In the genomic region with DNA sequence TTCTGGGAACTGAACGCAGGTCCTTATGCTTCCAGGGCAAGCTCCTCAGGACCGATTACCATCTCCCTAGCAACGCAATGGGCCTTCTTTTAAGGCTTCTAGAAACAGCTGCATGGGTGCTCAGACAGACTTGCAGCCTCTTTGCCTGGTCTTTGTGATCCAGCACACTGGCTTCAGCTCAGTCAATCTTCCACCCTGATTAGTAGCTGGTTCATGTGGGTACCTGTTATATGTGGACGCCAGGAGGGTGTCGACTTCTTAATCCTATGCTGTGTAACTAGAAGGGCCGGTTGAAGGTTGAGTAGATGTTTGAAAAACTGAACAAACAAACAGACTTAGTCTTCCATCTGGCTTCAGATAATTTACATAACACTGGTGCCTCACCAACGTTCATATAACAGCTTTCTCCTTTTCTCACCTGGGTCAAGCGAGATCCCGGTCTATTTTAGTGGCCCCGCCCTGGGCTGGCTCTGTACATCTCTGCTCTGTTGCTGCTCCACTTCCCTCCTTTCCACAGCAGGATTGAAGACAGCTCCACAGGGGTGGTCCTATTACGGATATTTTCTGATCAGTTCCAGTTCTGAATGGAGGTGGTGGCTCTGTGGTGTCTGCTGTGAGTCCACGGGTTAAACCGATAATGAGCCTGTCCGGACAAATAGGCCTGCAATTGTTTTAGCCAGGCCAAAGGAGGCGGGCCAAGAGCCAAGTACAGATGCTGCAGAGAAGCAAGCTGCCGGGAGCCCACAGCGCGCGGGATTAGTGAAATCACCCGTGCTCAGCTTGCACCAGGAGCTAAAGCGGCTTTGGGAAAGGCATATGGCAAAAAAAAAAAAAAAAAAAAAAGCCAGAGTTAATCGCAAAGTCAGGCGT, we compare ENCODE assay signal across 9 mouse cellular contexts.
DNase-seq lines count a peak whose midpoint lies in the region; ATAC-seq and TF ChIP-seq lines count a peak whose summit lies in the region.
"Had no signal": no experiment of that assay in that cellular context is flagged by ENCODE, and none has a peak within 500 bp of the region (broad histone marks: within the 10 kb centered on the region; RNA-seq: fewer than 3 reads in every experiment).

No protein-coding gene starts in this region.

- no peak overlapping the region for H3K27ac ChIP-seq in gastrocnemius, adult 2 months
- peak overlapping the region; percentile 55; the same call in 1 of the 2 replicates for H3K27ac ChIP-seq in embryonic facial prominence, embryonic 14.5 days (replicated peaks; ENCODE audit: low read depth, low read length)
- H3K27ac ChIP-seq in hindbrain, embryonic 12.5 days: peak overlapping the region; percentile 64
- no peak overlapping the region; the same call in 1 of the 2 replicates for H3K27ac ChIP-seq in limb, embryonic 15.5 days
- H3K27ac ChIP-seq in stomach, embryonic 16.5 days (ENCODE audit: low read length): no peak overlapping the region

- no peaks in the 10 kb centered on the region for H3K36me3 ChIP-seq in embryonic facial prominence, embryonic 14.5 days (ENCODE audit: control insufficient read depth, insufficient read depth, low read length)
- H3K36me3 ChIP-seq in hindbrain, embryonic 12.5 days: no peaks in the 10 kb centered on the region
- no peaks in the 10 kb centered on the region for H3K36me3 ChIP-seq in limb, embryonic 15.5 days
- H3K36me3 ChIP-seq in stomach, embryonic 16.5 days (ENCODE audit: control insufficient read depth, insufficient read depth, low read length): no peaks in the 10 kb centered on the region

- WGBS in embryonic facial prominence, embryonic 14.5 days: 39% methylated on average over 22 of the region's 23 CpGs
- WGBS in hindbrain, embryonic 12.5 days: 37% methylated on average over 23 of the region's 23 CpGs
- WGBS in limb, embryonic 15.5 days: 41% methylated on average over 23 of the region's 23 CpGs
- 47% methylated on average over 23 of the region's 23 CpGs for WGBS in stomach, embryonic 16.5 days

- peak overlapping the region; percentile 48 for H3K4me2 ChIP-seq in embryonic facial prominence, embryonic 14.5 days (ENCODE audit: low read depth, low read length)
- H3K4me2 ChIP-seq in hindbrain, embryonic 12.5 days (replicated peaks): peak overlapping the region; percentile 27; the same call in 1 of the 2 replicates
- H3K4me2 ChIP-seq in limb, embryonic 15.5 days: peak overlapping the region; percentile 35
- H3K4me2 ChIP-seq in stomach, embryonic 16.5 days (ENCODE audit: low read depth, low read length): peak overlapping the region; percentile 8; the same call in 1 of the 2 replicates

- no peak for TF ChIP-seq CTCF in gastrocnemius, adult 2 months (IDR thresholded peaks at IDR 0.05)

- DNase-seq in gastrocnemius, adult 2 months: peak; percentile 37
- DNase-seq in gastrocnemius, adult 18-20 months (ENCODE audit: low spot score): no peak
- DNase-seq in WW6 (ENCODE audit: low read depth, low spot score): peak; percentile 13
- peak; percentile 88 for DNase-seq in embryonic facial prominence, embryonic 14.5 days (ENCODE audit: low spot score)
- DNase-seq in yolk sac, embryonic 10.5 days (ENCODE audit: low spot score): no peak

- H3K9me3 ChIP-seq in embryonic facial prominence, embryonic 14.5 days (ENCODE audit: control insufficient read depth, low read length): no peaks in the 10 kb centered on the region
- no peaks in the 10 kb centered on the region for H3K9me3 ChIP-seq in hindbrain, embryonic 12.5 days (replicated peaks)
- H3K9me3 ChIP-seq in limb, embryonic 15.5 days: no peaks in the 10 kb centered on the region
- no peaks in the 10 kb centered on the region for H3K9me3 ChIP-seq in stomach, embryonic 16.5 days (replicated peaks; ENCODE audit: control insufficient read depth, low read length)
- H3K9me3 ChIP-seq: megakaryocyte, embryonic 14.5 days had no signal

- intact Hi-C loops in gastrocnemius, adult 2 months (cut with DNase I): no loop called here

- peak overlapping the region; percentile 23; the same call in 1 of the 2 replicates for H3K4me3 ChIP-seq in gastrocnemius, adult 2 months
- peak overlapping the region; percentile 11; the same call in 1 of the 2 replicates for H3K4me3 ChIP-seq in embryonic facial prominence, embryonic 14.5 days (ENCODE audit: low read depth, low read length)
- no peak overlapping the region for H3K4me3 ChIP-seq in hindbrain, embryonic 12.5 days
- no peak overlapping the region for H3K4me3 ChIP-seq in limb, embryonic 15.5 days
- no peak overlapping the region for H3K4me3 ChIP-seq in stomach, embryonic 16.5 days (replicated peaks; ENCODE audit: low read length)
- H3K4me3 ChIP-seq: megakaryocyte, embryonic 14.5 days had no signal

- 0 out of 2 replicates have a peak overlapping the region, but pooled peaks have one; percentile 6 for H3K9ac ChIP-seq in embryonic facial prominence, embryonic 14.5 days (ENCODE audit: low read depth, low read length)
- no peak overlapping the region for H3K9ac ChIP-seq in hindbrain, embryonic 12.5 days
- no peak overlapping the region for H3K9ac ChIP-seq in limb, embryonic 15.5 days
- H3K9ac ChIP-seq in stomach, embryonic 16.5 days (ENCODE audit: low read length): no peak overlapping the region

- H3K4me1 ChIP-seq in embryonic facial prominence, embryonic 14.5 days (ENCODE audit: control insufficient read depth, insufficient read depth, low read length): peaks cover 16% of the 10 kb centered on the region
- H3K4me1 ChIP-seq in hindbrain, embryonic 12.5 days: peaks cover 31% of the 10 kb centered on the region
- peaks cover 18% of the 10 kb centered on the region for H3K4me1 ChIP-seq in limb, embryonic 15.5 days
- H3K4me1 ChIP-seq in stomach, embryonic 16.5 days (ENCODE audit: control insufficient read depth, insufficient read depth, low read length): peaks cover 14% of the 10 kb centered on the region; the same call in 1 of the 2 replicates
- H3K4me1 ChIP-seq: megakaryocyte, embryonic 14.5 days had no signal

- no peaks in the 10 kb centered on the region for H3K27me3 ChIP-seq in embryonic facial prominence, embryonic 14.5 days (replicated peaks; ENCODE audit: control insufficient read depth, insufficient read depth, low read length)
- no peaks in the 10 kb centered on the region for H3K27me3 ChIP-seq in hindbrain, embryonic 12.5 days
- H3K27me3 ChIP-seq in limb, embryonic 15.5 days: no peaks in the 10 kb centered on the region
- no peaks in the 10 kb centered on the region for H3K27me3 ChIP-seq in stomach, embryonic 16.5 days (ENCODE audit: control insufficient read depth, insufficient read depth, low read length)
- H3K27me3 ChIP-seq: megakaryocyte, embryonic 14.5 days had no signal

- peak; percentile 73 for ATAC-seq in embryonic facial prominence, embryonic 14.5 days (ENCODE audit: low read depth)
- peak; percentile 67 for ATAC-seq in hindbrain, embryonic 12.5 days (ENCODE audit: low FRiP score)
- ATAC-seq in limb, embryonic 15.5 days (ENCODE audit: insufficient number of reproducible peaks, low FRiP score, low TSS enrichment, low read depth): no peak
- ATAC-seq in stomach, embryonic 16.5 days (ENCODE audit: insufficient read depth, low FRiP score): no peak

Comparison
In these comparisons a context has a peak if more than half of its experiments do, and no peak if none do; other contexts are left out.
1. DNase-seq: peak in gastrocnemius, adult 2 months (single experiment), WW6 (single experiment) and embryonic facial prominence, embryonic 14.5 days (single experiment); none in gastrocnemius, adult 18-20 months (single experiment) and yolk sac, embryonic 10.5 days (single experiment).
2. H3K27ac ChIP-seq: peak in embryonic facial prominence, embryonic 14.5 days (single experiment) and hindbrain, embryonic 12.5 days (single experiment); none in gastrocnemius, adult 2 months (single experiment), limb, embryonic 15.5 days (single experiment) and stomach, embryonic 16.5 days (single experiment).
3. H3K4me3 ChIP-seq: peak in gastrocnemius, adult 2 months (single experiment) and embryonic facial prominence, embryonic 14.5 days (single experiment); none in hindbrain, embryonic 12.5 days (single experiment), limb, embryonic 15.5 days (single experiment) and stomach, embryonic 16.5 days (single experiment).
4. ATAC-seq: peak in embryonic facial prominence, embryonic 14.5 days (single experiment) and hindbrain, embryonic 12.5 days (single experiment); none in limb, embryonic 15.5 days (single experiment) and stomach, embryonic 16.5 days (single experiment).
5. Peak in every context shown above with its lines, with median percentiles within 50 percentile points of each other: H3K4me2 ChIP-seq.